In genomic region chr2:167544004-167544356, GRCm38 (mm10) we compare ENCODE assay signal across 9 mouse cellular contexts. TPM values are rescaled to one million over a fixed set of nuclear protein-coding genes. Genes with fewer than 3 reads are reported as not detected.
DNase-seq lines count a peak whose midpoint lies in the region; ATAC-seq and TF ChIP-seq lines count a peak whose summit lies in the region.
"Had no signal": no experiment of that assay in that cellular context is flagged by ENCODE, and none has a peak within 500 bp of the region (broad histone marks: within the 10 kb centered on the region; RNA-seq: fewer than 3 reads in every experiment).

No protein-coding gene starts in this region.

- DNase-seq in urinary bladder, postnatal 14 days (ENCODE audit: low spot score): peak; percentile 38
- DNase-seq in urinary bladder, postnatal 10 days (ENCODE audit: low spot score): no peak
- DNase-seq in stomach, postnatal 0 days (ENCODE audit: low spot score): no peak
- DNase-seq in cerebellum, adult 2 months: no peak
- no peak for DNase-seq in cerebellum, adult 8-10 months

- H3K27me3 ChIP-seq in heart, embryonic 15.5 days: no peaks in the 10 kb centered on the region
- H3K27me3 ChIP-seq in liver, embryonic 12.5 days (replicated peaks): peaks cover 30% of the 10 kb centered on the region
- H3K27me3 ChIP-seq in stomach, postnatal 0 days (ENCODE audit: control insufficient read depth, insufficient read depth, low read length): no peaks in the 10 kb centered on the region
- no peaks in the 10 kb centered on the region for H3K27me3 ChIP-seq in cerebellum, adult 2 months (ENCODE audit: control insufficient read depth, insufficient read depth, low read length)

- H3K27ac ChIP-seq in heart, embryonic 15.5 days: peak overlapping the region; percentile 90
- H3K27ac ChIP-seq in liver, embryonic 12.5 days: peak overlapping the region; percentile 75; the same call in 1 of the 2 replicates
- H3K27ac ChIP-seq in stomach, postnatal 0 days (replicated peaks): peak overlapping the region; percentile 91
- no peak overlapping the region for H3K27ac ChIP-seq in cerebellum, adult 2 months (ENCODE audit: insufficient read depth, low read length)
- H3K27ac ChIP-seq: liver, embryonic 14.5 days had no signal

- no peak for TF ChIP-seq CTCF in stomach, postnatal 0 days (IDR thresholded peaks at IDR 0.05; ENCODE audit: low read depth)
- no peak for TF ChIP-seq CTCF in cerebellum, adult 2 months (IDR thresholded peaks at IDR 0.05; ENCODE audit: borderline replicate concordance, insufficient read depth, low read depth, low read length)

- 6% methylated on average over 4 of the region's 4 CpGs for WGBS in heart, embryonic 15.5 days
- 33% methylated on average over 4 of the region's 4 CpGs for WGBS in liver, embryonic 12.5 days (ENCODE audit: insufficient replicate concordance)
- WGBS in stomach, postnatal 0 days: 12% methylated on average over 4 of the region's 4 CpGs
- 37% methylated on average over 4 of the region's 4 CpGs for WGBS in cerebellum, adult 2 months

- no peak for TF ChIP-seq EP300 in stomach, postnatal 0 days (optimal IDR thresholded peaks at IDR 0.05)

- TF ChIP-seq POLR2A in cerebellum, adult 2 months (IDR thresholded peaks at IDR 0.05; ENCODE audit: borderline replicate concordance, insufficient read depth, low read length): no peak

- peak overlapping the region; percentile 6; the same call in 1 of the 2 replicates for H3K4me2 ChIP-seq in heart, embryonic 15.5 days
- H3K4me2 ChIP-seq in liver, embryonic 12.5 days: no peak overlapping the region
- no peak overlapping the region for H3K4me2 ChIP-seq in stomach, postnatal 0 days (replicated peaks; ENCODE audit: low read depth)

- 0 out of 2 replicates have a peak, but pooled peaks have one; percentile 2 for ATAC-seq in heart, embryonic 15.5 days (replicated peaks; ENCODE audit: insufficient number of reproducible peaks, insufficient read depth, low FRiP score, low read depth)
- ATAC-seq in liver, embryonic 12.5 days: 0 out of 2 replicates have a peak, but pooled peaks have one; percentile 4
- peak; percentile 19; the same call in 1 of the 2 replicates for ATAC-seq in stomach, postnatal 0 days (ENCODE audit: low FRiP score, low TSS enrichment)
- ATAC-seq in granulocyte monocyte progenitor cell, adult 5-6 weeks (replicated peaks; ENCODE audit: poor library complexity, severe bottlenecking): no peak

- no peak overlapping the region for H3K4me3 ChIP-seq in heart, embryonic 15.5 days
- H3K4me3 ChIP-seq in liver, embryonic 12.5 days: no peak overlapping the region
- no peak overlapping the region for H3K4me3 ChIP-seq in stomach, postnatal 0 days (ENCODE audit: low read depth, low read length)
- H3K4me3 ChIP-seq in cerebellum, adult 2 months (replicated peaks; ENCODE audit: insufficient read depth, low read depth, low read length): no peak overlapping the region

- H3K9ac ChIP-seq in heart, embryonic 15.5 days: peak overlapping the region; percentile 20; the same call in 1 of the 2 replicates
- no peak overlapping the region for H3K9ac ChIP-seq in liver, embryonic 12.5 days
- peak overlapping the region; percentile 31 for H3K9ac ChIP-seq in stomach, postnatal 0 days (ENCODE audit: low read length)
- H3K9ac ChIP-seq: liver, embryonic 14.5 days had no signal

- no peaks in the 10 kb centered on the region for H3K36me3 ChIP-seq in heart, embryonic 15.5 days
- H3K36me3 ChIP-seq in liver, embryonic 12.5 days: peaks cover 4% of the 10 kb centered on the region; the same call in 1 of the 2 replicates
- H3K36me3 ChIP-seq in stomach, postnatal 0 days (ENCODE audit: control insufficient read depth, insufficient read depth, low read length): no peaks in the 10 kb centered on the region

- H3K4me1 ChIP-seq in heart, embryonic 15.5 days (replicated peaks): peaks cover 47% of the 10 kb centered on the region
- peaks cover 30% of the 10 kb centered on the region for H3K4me1 ChIP-seq in liver, embryonic 12.5 days
- H3K4me1 ChIP-seq in stomach, postnatal 0 days (replicated peaks; ENCODE audit: control insufficient read depth, insufficient read depth): peaks cover 5% of the 10 kb centered on the region
- H3K4me1 ChIP-seq in cerebellum, adult 2 months (ENCODE audit: control insufficient read depth, insufficient read depth, low read length): peaks cover 8% of the 10 kb centered on the region

- H3K9me3 ChIP-seq in heart, embryonic 15.5 days (replicated peaks): no peaks in the 10 kb centered on the region
- no peaks in the 10 kb centered on the region for H3K9me3 ChIP-seq in liver, embryonic 12.5 days (replicated peaks)
- no peaks in the 10 kb centered on the region for H3K9me3 ChIP-seq in stomach, postnatal 0 days (ENCODE audit: control insufficient read depth, low read length)

RNA-seq across cellular contexts. Expression of gene Snai1, which starts 6.0 kb away (rescaled TPM):
- polyA plus RNA-seq in heart, embryonic 15.5 days (2015; fragmentation: Nextera tagmentation; extraction: Ambion mirVana): 14.0 and 19.5 TPM in 2 replicates
- polyA plus RNA-seq in liver, embryonic 12.5 days (2016; fragmentation: Nextera tagmentation; extraction: Ambion mirVana): 4.9 and 5.0 TPM in 2 replicates
- 6.9 and 8.3 TPM in 2 replicates for polyA plus RNA-seq in stomach, postnatal 0 days (2015; fragmentation: Nextera tagmentation; extraction: Ambion mirVana)
- 1.1 and 1.9 TPM in 2 replicates for polyA plus RNA-seq in cerebellum, adult 2 months (2012; rRNA removed)
- total RNA-seq in granulocyte monocyte progenitor cell, adult 5-6 weeks (2014; fragmentation: Nextera tagmentation): not detected in 2 replicates
- total RNA-seq in granulocyte monocyte progenitor cell, adult 5-6 weeks (2017): not detected in 2 replicates

RNA-seq across cellular contexts. Expression of gene Spata2, which starts 51.3 kb away (rescaled TPM):
- 13.8 and 14.9 TPM in 2 replicates for polyA plus RNA-seq in heart, embryonic 15.5 days (2015; fragmentation: Nextera tagmentation; extraction: Ambion mirVana)
- 11.0 TPM in 2 replicates for polyA plus RNA-seq in liver, embryonic 12.5 days (2016; fragmentation: Nextera tagmentation; extraction: Ambion mirVana)
- 9.4 and 11.3 TPM in 2 replicates for polyA plus RNA-seq in stomach, postnatal 0 days (2015; fragmentation: Nextera tagmentation; extraction: Ambion mirVana)
- 80.2 and 88.0 TPM in 2 replicates for polyA plus RNA-seq in cerebellum, adult 2 months (2012; rRNA removed)
- total RNA-seq in granulocyte monocyte progenitor cell, adult 5-6 weeks (2014; fragmentation: Nextera tagmentation): 11.5 and 24.7 TPM in 2 replicates
- total RNA-seq in granulocyte monocyte progenitor cell, adult 5-6 weeks (2017): 7.4 and 8.1 TPM in 2 replicates

RNA-seq across cellular contexts. Expression of gene Rnf114, which starts 51.5 kb away (rescaled TPM):
- polyA plus RNA-seq in heart, embryonic 15.5 days (2015; fragmentation: Nextera tagmentation; extraction: Ambion mirVana): 57.9 and 73.0 TPM in 2 replicates
- 37.6 and 37.9 TPM in 2 replicates for polyA plus RNA-seq in liver, embryonic 12.5 days (2016; fragmentation: Nextera tagmentation; extraction: Ambion mirVana)
- polyA plus RNA-seq in stomach, postnatal 0 days (2015; fragmentation: Nextera tagmentation; extraction: Ambion mirVana): 44.6 and 47.6 TPM in 2 replicates
- polyA plus RNA-seq in cerebellum, adult 2 months (2012; rRNA removed): 101 and 106 TPM in 2 replicates
- total RNA-seq in granulocyte monocyte progenitor cell, adult 5-6 weeks (2014; fragmentation: Nextera tagmentation): 39.8 and 49.3 TPM in 2 replicates
- total RNA-seq in granulocyte monocyte progenitor cell, adult 5-6 weeks (2017): 24.3 and 25.7 TPM in 2 replicates
